Mouse (Mus musculus) thymus, adult 2 months (tissue): ENCODE results near the gene Gm5426. TPM values are rescaled to one million over a fixed set of nuclear protein-coding genes. Genes with fewer than 3 reads are reported as not detected.

ENCODE experiments used
- DNase-seq: peaks from one replicate; pipeline ENCODE4 v3.0.0; 2021
- H3K27ac ChIP-seq: fragments of 200-500 bp; 2 replicates; pipeline ENCODE4 v1.5.1; 2012; ENCODE audit warnings: low read length, control low read depth; ENCODE audit not compliant: control insufficient read depth, insufficient read depth
- H3K27me3 ChIP-seq: fragments of 200-500 bp; 2 replicates; pipeline ENCODE4 v1.6.1; 2012; ENCODE audit warnings: mild to moderate bottlenecking, low read length, moderate library complexity, mixed read lengths; ENCODE audit not compliant: control insufficient read depth, insufficient read depth
- H3K36me3 ChIP-seq: fragments of 200-500 bp; 2 replicates; pipeline ENCODE4 v1.6.1; 2012; ENCODE audit warnings: mild to moderate bottlenecking, low read length, moderate library complexity; ENCODE audit not compliant: control insufficient read depth, insufficient read depth
- H3K4me1 ChIP-seq: fragments of 200-500 bp; replicated peaks from 2 replicates; pipeline ENCODE4 v1.6.1; 2012; ENCODE audit warnings: low read length; ENCODE audit not compliant: control insufficient read depth, insufficient read depth
- H3K4me3 ChIP-seq: fragments of 200-500 bp; 2 replicates; pipeline ENCODE4 v1.5.1; 2012; ENCODE audit warnings: mild to moderate bottlenecking, low read length, control low read depth, moderate library complexity; ENCODE audit not compliant: control insufficient read depth, insufficient read depth
- CTCF ChIP-seq: fragments of 200-500 bp; IDR thresholded peaks from 2 replicates; pipeline ENCODE4 v1.5.1; 2012; ENCODE audit warnings: mild to moderate bottlenecking, control low read depth, low read length, moderate library complexity, borderline replicate concordance; ENCODE audit not compliant: control insufficient read depth, poor library complexity, insufficient read depth; ENCODE audit errors: extremely low read depth
- POLR2A ChIP-seq: fragments of 200-500 bp; IDR thresholded peaks from 2 replicates; pipeline ENCODE4 v1.6.1; 2012; ENCODE audit warnings: mild to moderate bottlenecking, low read length, control low read depth, moderate library complexity; ENCODE audit not compliant: control insufficient read depth, poor library complexity, insufficient read depth; ENCODE audit errors: extremely low read depth
- WGBS: fragments of 180-500 bp; shearing (Covaris S2); methylation state at CpG from one replicate; pipeline ENCODE4 v1.1.7; 2018; 5-methylcytosine and 5-hydroxymethylcytosine counted together
- polyA plus RNA-seq: library from polyadenylated mRNA; depleted of rRNA; stranded (reverse); fragments of >200 nt; gene quantifications from 2 replicates; pipeline ENCODE4 v1.2.3, GENCODE M21; 2012; rRNA removed

Gm5426 gene
- polyA plus RNA-seq, 1 experiment: not detected

- Histone ChIP-seq H3K36me3 (no peaks in the 10 kb centered on the region), H3K4me1 (peaks cover 16% of the 10 kb centered on the region), H3K27me3 (no peaks in the 10 kb centered on the region), H3K27ac (no peak overlapping the region), H3K4me3 (no peak overlapping the region)
- WGBS: 91% methylated on average over 2 of the region's 2 CpGs
- TF ChIP-seq POLR2A (no peak), CTCF (no peak)
- no peak for DNase-seq
Measured at GRCm38 (mm10) chr10:96185026-96185425, 48.6 kb downstream of the Gm5426 start.

DNA sequence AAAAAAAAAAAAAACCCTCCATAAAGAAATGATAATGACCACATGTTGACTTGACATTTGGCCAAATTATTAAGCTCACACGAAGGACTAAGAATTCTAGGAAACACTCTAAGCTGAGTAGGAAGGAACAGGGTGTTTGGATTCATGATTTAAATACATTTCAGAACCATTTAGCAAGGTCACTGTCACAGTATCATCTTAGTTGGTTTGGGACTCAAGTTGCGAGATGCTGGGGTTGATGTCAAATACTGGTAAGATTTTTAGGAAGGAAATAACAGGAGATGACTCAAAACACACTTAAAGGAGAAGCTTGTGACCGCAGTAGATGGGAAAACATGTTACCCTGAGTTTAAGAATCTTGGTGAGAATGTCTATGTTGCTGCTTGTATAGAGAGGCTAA, 49.2 kb downstream of the Gm5426 start:
- Histone ChIP-seq H3K4me3 (no peak overlapping the region), H3K4me1 (peaks cover 11% of the 10 kb centered on the region), H3K36me3 (no peaks in the 10 kb centered on the region), H3K27ac (no peak overlapping the region), H3K27me3 (no peaks in the 10 kb centered on the region)
- TF ChIP-seq CTCF (no peak), POLR2A (no peak)
- 67% methylated on average over 3 of the region's 3 CpGs for WGBS
- no peak for DNase-seq

Other genes with a start within 250 kb of the Gm5426 start
- gene Eea1, start 196.0 kb upstream of the Gm5426 start, polyA plus RNA-seq: 1.5 TPM in 2 replicates